Mouse (Mus musculus): ENCODE results near the gene Ube2c.

DNA sequence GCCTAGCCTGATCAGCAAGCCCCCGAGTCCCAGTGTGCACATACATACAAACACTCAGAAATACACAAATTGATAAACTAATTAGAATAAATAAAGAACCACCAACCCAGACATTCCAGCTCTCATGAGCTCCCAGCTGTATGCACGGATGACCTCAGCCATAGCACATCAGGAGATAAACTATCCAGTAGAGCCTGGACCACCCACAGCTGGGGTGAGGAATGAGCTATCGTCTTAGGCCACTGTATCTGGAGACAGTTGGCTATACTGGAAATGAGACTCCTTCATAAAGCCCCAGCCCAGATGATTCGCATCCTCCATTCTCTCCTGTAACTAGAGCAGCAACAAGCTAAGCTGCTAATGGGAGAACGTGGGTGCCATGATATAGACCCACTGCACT lies 34.9 kb upstream of the Ube2c start:
- TF ChIP-seq POLR2A (IDR thresholded peaks at IDR 0.05; ENCODE audit: insufficient read depth, low read depth, low read length) (no peak), CTCF (IDR thresholded peaks at IDR 0.05) (no peak), EP300 (IDR thresholded peaks at IDR 0.05; ENCODE audit: insufficient read depth, low read depth, low read length) (no peak)

All from heart, adult 2 months (tissue).